Mouse (Mus musculus): ENCODE measurements at regions not wholly inside any gene's neighbourhood (a gene's known extent, or its start where the extent isn't known, plus 50 kb on each side); places are given as distances from the start of the nearest gene placed in this dataset.

GRCm38 (mm10) chr13:84565644-84566532, 343.8 kb downstream of the Tmem161b start:
- no peak for DNase-seq

- DNase-seq, result no peak
Measured at GRCm38 (mm10) chr13:84566533-84566832, 344.4 kb downstream of the Tmem161b start.

- DNase-seq, result no peak
Measured at GRCm38 (mm10) chr13:84569371-84569770, 347.3 kb downstream of the Tmem161b start.

- DNase-seq, result no peak
Measured at GRCm38 (mm10) chr13:84570206-84570605, 348.1 kb downstream of the Tmem161b start.

GRCm38 (mm10) chr13:84570984-84571844, 349.1 kb downstream of the Tmem161b start:
- no peak for DNase-seq

GRCm38 (mm10) chr13:84571845-84572193, 349.7 kb downstream of the Tmem161b start:
- no peak for DNase-seq

GRCm38 (mm10) chr13:84572231-84572630, 350.1 kb downstream of the Tmem161b start:
- no peak for DNase-seq

GRCm38 (mm10) chr13:84596585-84597142, 374.6 kb downstream of the Tmem161b start:
- DNase-seq, result no peak

- no peak for DNase-seq
Measured at GRCm38 (mm10) chr13:84602612-84603011, 380.5 kb downstream of the Tmem161b start.

- DNase-seq, result no peak
Measured at GRCm38 (mm10) chr13:84612497-84612896, 390.4 kb downstream of the Tmem161b start.

GRCm38 (mm10) chr13:84613004-84613403, 390.9 kb downstream of the Tmem161b start:
- no peak for DNase-seq

GRCm38 (mm10) chr13:84624691-84625090, 402.6 kb downstream of the Tmem161b start:
- DNase-seq, result no peak

- DNase-seq, result no peak
Measured at GRCm38 (mm10) chr13:84625527-84625926, 403.4 kb downstream of the Tmem161b start.

GRCm38 (mm10) chr13:84625927-84626326, 403.8 kb downstream of the Tmem161b start:
- DNase-seq, result no peak

GRCm38 (mm10) chr13:84626397-84626796, 404.3 kb downstream of the Tmem161b start:
- no peak for DNase-seq

GRCm38 (mm10) chr13:84630686-84631085, 408.6 kb downstream of the Tmem161b start:
- no peak for DNase-seq

- DNase-seq, result no peak
Measured at GRCm38 (mm10) chr13:84632493-84632892, 410.4 kb downstream of the Tmem161b start.

- no peak for DNase-seq
Measured at GRCm38 (mm10) chr13:84636831-84637230, 414.7 kb downstream of the Tmem161b start.

- DNase-seq, result no peak
Measured at GRCm38 (mm10) chr13:84637606-84638005, 415.5 kb downstream of the Tmem161b start.

- no peak for DNase-seq
Measured at GRCm38 (mm10) chr13:84638401-84638934, 416.4 kb downstream of the Tmem161b start.

GRCm38 (mm10) chr13:84639087-84640022, 417.3 kb downstream of the Tmem161b start:
- no peak for DNase-seq

GRCm38 (mm10) chr13:84644024-84644423, 421.9 kb downstream of the Tmem161b start:
- no peak for DNase-seq

Data from B cell, adult 2 months (primary cell).